Mouse (Mus musculus): ENCODE measurements around the gene Rps18. TPM values are rescaled to one million over a fixed set of nuclear protein-coding genes. Genes with fewer than 3 reads are reported as not detected.

Rps18 gene
- polyA plus RNA-seq, 1 experiment from 2014 or later = 847 TPM

- Histone ChIP-seq H3K4me3 (peak within 1 kb of the TSS; percentile 91), H3K9me3 (replicated peaks) (no peaks in the 10 kb centered on the region), H3K4me1 (replicated peaks) (peaks cover 18% of the 10 kb centered on the region), H3K27me3 (no peaks in the 10 kb centered on the region), H3K27ac (peak within 1 kb of the TSS; percentile 62; the same call in 1 of the 2 replicates), H3K9ac (peak within 1 kb of the TSS; percentile 80), H3K36me3 (peaks cover 26% of the 10 kb centered on the region; the same call in 1 of the 2 replicates), H3K4me2 (peak within 1 kb of the TSS; percentile 82)
- under 1% methylated on average over 36 of the region's 36 CpGs for WGBS
- ATAC-seq (replicated peaks; ENCODE audit: insufficient number of reproducible peaks, insufficient read depth, low FRiP score, low read depth) = peak; percentile 85
Measured at GRCm38 (mm10) chr17:33940206-33940805, 15.5 kb downstream of the Rps18 start, which contains the start of the genes Pfdn6 and Wdr46. Pfdn6 (minus strand) TSS chr17:33940343. Wdr46 (plus strand) TSS chr17:33940660.

- no peaks in the 10 kb centered on the region for H3K9me3 ChIP-seq (replicated peaks)
- no peaks in the 10 kb centered on the region for H3K27me3 ChIP-seq
- H3K4me1 ChIP-seq (replicated peaks) = peaks cover 18% of the 10 kb centered on the region
- peaks cover 23% of the 10 kb centered on the region; the same call in 1 of the 2 replicates for H3K36me3 ChIP-seq
- H3K9ac ChIP-seq = no peak overlapping the region
- H3K4me2 ChIP-seq = peak overlapping the region; percentile 82; the same call in 1 of the 2 replicates
- H3K27ac ChIP-seq = no peak overlapping the region
- no peak for ATAC-seq (replicated peaks; ENCODE audit: insufficient number of reproducible peaks, insufficient read depth, low FRiP score, low read depth)
- H3K4me3 ChIP-seq = peak overlapping the region; percentile 91
- WGBS = 75% methylated on average over 11 of the region's 11 CpGs
Measured at GRCm38 (mm10) chr17:33938783-33939182, 17.0 kb downstream of the Rps18 start.

GRCm38 (mm10) chr17:33936993-33937392 lies 18.8 kb downstream of the Rps18 start:
- WGBS = 81% methylated on average over 15 of the region's 15 CpGs
- no peaks in the 10 kb centered on the region for H3K9me3 ChIP-seq (replicated peaks)
- H3K9ac ChIP-seq = no peak overlapping the region
- peaks cover 39% of the 10 kb centered on the region; the same call in 1 of the 2 replicates for H3K36me3 ChIP-seq
- no peaks in the 10 kb centered on the region for H3K27me3 ChIP-seq
- no peak overlapping the region for H3K4me3 ChIP-seq
- H3K4me2 ChIP-seq = no peak overlapping the region
- ATAC-seq (replicated peaks; ENCODE audit: insufficient number of reproducible peaks, insufficient read depth, low FRiP score, low read depth) = no peak
- H3K4me1 ChIP-seq (replicated peaks) = peaks cover 18% of the 10 kb centered on the region
- H3K27ac ChIP-seq = no peak overlapping the region

- no peak overlapping the region for H3K4me3 ChIP-seq
- H3K9me3 ChIP-seq (replicated peaks) = no peaks in the 10 kb centered on the region
- no peaks in the 10 kb centered on the region for H3K27me3 ChIP-seq
- H3K4me1 ChIP-seq (replicated peaks) = peaks cover 20% of the 10 kb centered on the region
- 88% methylated on average over 21 of the region's 21 CpGs for WGBS
- H3K9ac ChIP-seq = no peak overlapping the region
- no peak overlapping the region for H3K27ac ChIP-seq
- peaks cover 40% of the 10 kb centered on the region; the same call in 1 of the 2 replicates for H3K36me3 ChIP-seq
- no peak for ATAC-seq (replicated peaks; ENCODE audit: insufficient number of reproducible peaks, insufficient read depth, low FRiP score, low read depth)
- no peak overlapping the region for H3K4me2 ChIP-seq
Measured at GRCm38 (mm10) chr17:33935422-33936055, 20.3 kb downstream of the Rps18 start.

- no peak overlapping the region for H3K9ac ChIP-seq
- H3K27me3 ChIP-seq = no peaks in the 10 kb centered on the region
- ATAC-seq (replicated peaks; ENCODE audit: insufficient number of reproducible peaks, insufficient read depth, low FRiP score, low read depth) = no peak
- H3K4me3 ChIP-seq = no peak overlapping the region
- H3K27ac ChIP-seq = no peak overlapping the region
- H3K4me1 ChIP-seq (replicated peaks) = peaks cover 22% of the 10 kb centered on the region
- WGBS = 91% methylated on average over 15 of the region's 15 CpGs
- peaks cover 40% of the 10 kb centered on the region; the same call in 1 of the 2 replicates for H3K36me3 ChIP-seq
- no peak overlapping the region for H3K4me2 ChIP-seq
- H3K9me3 ChIP-seq (replicated peaks) = no peaks in the 10 kb centered on the region
Measured at GRCm38 (mm10) chr17:33932970-33933369, 22.8 kb downstream of the Rps18 start.

GRCm38 (mm10) chr17:33932448-33932847 lies 23.4 kb downstream of the Rps18 start:
- no peak overlapping the region for H3K27ac ChIP-seq
- H3K9ac ChIP-seq = no peak overlapping the region
- H3K36me3 ChIP-seq = peaks cover 37% of the 10 kb centered on the region; the same call in 1 of the 2 replicates
- no peaks in the 10 kb centered on the region for H3K9me3 ChIP-seq (replicated peaks)
- H3K4me2 ChIP-seq = no peak overlapping the region
- H3K27me3 ChIP-seq = no peaks in the 10 kb centered on the region
- 81% methylated on average over 14 of the region's 14 CpGs for WGBS
- ATAC-seq (replicated peaks; ENCODE audit: insufficient number of reproducible peaks, insufficient read depth, low FRiP score, low read depth) = no peak
- H3K4me1 ChIP-seq (replicated peaks) = peaks cover 26% of the 10 kb centered on the region
- H3K4me3 ChIP-seq = no peak overlapping the region

GRCm38 (mm10) chr17:33931947-33932346 lies 23.9 kb downstream of the Rps18 start:
- Histone ChIP-seq H3K4me2 (peak overlapping the region; percentile 87; the same call in 1 of the 2 replicates), H3K9ac (no peak overlapping the region), H3K36me3 (peaks cover 32% of the 10 kb centered on the region; the same call in 1 of the 2 replicates), H3K27ac (no peak overlapping the region), H3K27me3 (no peaks in the 10 kb centered on the region), H3K9me3 (replicated peaks) (no peaks in the 10 kb centered on the region), H3K4me3 (0 out of 2 replicates have a peak overlapping the region, but pooled peaks have one; percentile 77), H3K4me1 (replicated peaks) (peaks cover 26% of the 10 kb centered on the region)
- no peak for ATAC-seq (replicated peaks; ENCODE audit: insufficient number of reproducible peaks, insufficient read depth, low FRiP score, low read depth)
- WGBS = 89% methylated on average over 11 of the region's 11 CpGs

GRCm38 (mm10) chr17:33931159-33931866 lies 24.5 kb downstream of the Rps18 start:
- ATAC-seq (replicated peaks; ENCODE audit: insufficient number of reproducible peaks, insufficient read depth, low FRiP score, low read depth) = no peak
- Histone ChIP-seq H3K27me3 (no peaks in the 10 kb centered on the region), H3K4me3 (peak overlapping the region; percentile 77), H3K9ac (peak overlapping the region; percentile 87; the same call in 1 of the 2 replicates), H3K4me1 (replicated peaks) (peaks cover 26% of the 10 kb centered on the region), H3K36me3 (peaks cover 31% of the 10 kb centered on the region), H3K27ac (no peak overlapping the region), H3K9me3 (replicated peaks) (no peaks in the 10 kb centered on the region), H3K4me2 (peak overlapping the region; percentile 87)
- WGBS = 48% methylated on average over 18 of the region's 18 CpGs

- WGBS = under 1% methylated on average over 44 of the region's 45 CpGs
- no peaks in the 10 kb centered on the region for H3K9me3 ChIP-seq (replicated peaks)
Measured at GRCm38 (mm10) chr17:33930280-33931158, 25.3 kb downstream of the Rps18 start.

GRCm38 (mm10) chr17:33929371-33930279 lies 26.2 kb downstream of the Rps18 start, which contains the start of gene Rgl2:
Rgl2 (plus strand) TSS chr17:33929543.
- under 1% methylated on average over 73 of the region's 80 CpGs for WGBS
- peak within 1 kb of the TSS; percentile 87 for H3K9ac ChIP-seq
- no peaks in the 10 kb centered on the region for H3K27me3 ChIP-seq
- peaks cover 26% of the 10 kb centered on the region for H3K4me1 ChIP-seq (replicated peaks)
- peak; percentile 85 for ATAC-seq (replicated peaks; ENCODE audit: insufficient number of reproducible peaks, insufficient read depth, low FRiP score, low read depth)
- no peaks in the 10 kb centered on the region for H3K9me3 ChIP-seq (replicated peaks)
- H3K36me3 ChIP-seq = peaks cover 28% of the 10 kb centered on the region
- H3K4me2 ChIP-seq = peak within 1 kb of the TSS; percentile 87
- H3K4me3 ChIP-seq = peak within 1 kb of the TSS; percentile 77
- peak within 1 kb of the TSS; percentile 99 for H3K27ac ChIP-seq

More at GRCm38 (mm10) chr17:33930280-33931158, 25.3 kb downstream of the Rps18 start:
- Histone ChIP-seq H3K27me3 (no peaks in the 10 kb centered on the region), H3K36me3 (peaks cover 29% of the 10 kb centered on the region), H3K4me1 (replicated peaks) (peaks cover 26% of the 10 kb centered on the region), H3K4me2 (peak overlapping the region; percentile 87), H3K4me3 (peak overlapping the region; percentile 77), H3K9ac (peak overlapping the region; percentile 87), H3K27ac (peak overlapping the region; percentile 99)
- no peak for ATAC-seq (replicated peaks; ENCODE audit: insufficient number of reproducible peaks, insufficient read depth, low FRiP score, low read depth)
